Mouse (Mus musculus) ES-CJ7 (cell line): ENCODE measurements around the gene Gm527.

Experiments
- DNase-seq: peaks from one replicate; pipeline ENCODE4 v3.0.0; 2011; ENCODE audit warnings: low read depth, low spot score

Gene Gm527

DNA sequence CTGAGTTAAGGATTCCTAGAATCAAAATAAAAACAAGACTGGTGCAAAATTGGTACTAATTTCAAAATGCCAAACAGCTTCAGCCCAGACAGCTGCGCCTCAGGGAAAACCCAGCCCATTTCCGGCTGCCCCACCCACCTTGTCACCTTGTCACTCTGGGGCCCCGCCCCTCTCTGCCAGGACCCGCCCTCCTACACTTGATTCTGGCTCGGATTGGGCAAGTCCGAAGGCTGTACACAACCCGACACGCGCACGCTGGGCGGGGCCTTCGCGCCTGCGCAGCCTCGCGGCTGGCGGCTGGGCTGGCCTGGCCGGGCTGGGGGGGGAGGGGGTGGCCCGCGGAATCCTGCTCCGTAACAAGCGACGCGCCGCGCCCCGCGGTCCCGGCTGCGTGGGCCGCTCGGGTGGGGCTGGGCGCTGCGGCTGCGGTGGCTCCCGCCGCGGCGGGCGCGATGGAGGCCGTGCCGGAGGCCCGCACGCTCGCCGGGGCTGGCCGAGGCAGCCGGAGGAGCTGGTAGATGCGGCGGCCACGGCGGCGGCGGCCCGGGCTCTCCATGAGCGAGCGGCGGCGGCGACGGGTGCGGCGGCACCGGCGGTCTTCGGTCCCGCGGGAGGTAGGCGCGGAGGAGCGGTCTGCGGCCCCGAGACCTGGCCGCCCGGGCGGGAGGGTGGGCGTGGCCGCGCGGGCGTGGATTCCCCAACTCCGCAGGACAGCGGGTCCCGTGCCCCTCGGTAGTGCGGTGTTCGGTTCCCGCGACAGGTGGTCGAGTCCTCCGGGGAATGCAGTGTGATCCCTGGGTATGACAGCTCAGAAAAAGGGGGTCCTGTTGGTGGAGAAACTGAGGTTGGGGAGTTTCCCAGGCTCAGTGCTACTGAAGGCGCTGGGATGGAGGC lies at the start of gene Gm527:
Gene Gm527 (plus strand): TSS at position 329 of the 894 bp plus-strand sequence.
- DNase-seq = peak; percentile 96

DNA sequence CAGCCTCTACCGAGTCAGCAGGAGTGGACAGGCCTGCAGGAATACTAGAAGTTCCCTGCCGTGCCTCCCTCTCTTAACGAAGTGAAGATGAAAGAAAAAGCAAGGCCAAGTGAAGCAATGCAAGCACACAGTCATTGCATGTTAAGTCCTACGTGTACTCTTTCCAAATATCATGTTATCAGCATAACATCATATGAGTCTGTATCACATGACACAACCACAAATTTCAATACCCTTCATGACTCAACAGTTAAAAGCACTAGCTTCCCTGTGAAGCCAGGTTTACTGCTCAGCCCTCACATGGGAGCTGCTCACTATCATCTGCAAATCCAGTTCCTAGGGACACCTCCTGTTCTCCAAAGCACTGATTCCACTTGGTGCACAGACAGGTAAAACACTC lies 46.6 kb upstream of the Gm527 start:
- DNase-seq = no peak

DNA sequence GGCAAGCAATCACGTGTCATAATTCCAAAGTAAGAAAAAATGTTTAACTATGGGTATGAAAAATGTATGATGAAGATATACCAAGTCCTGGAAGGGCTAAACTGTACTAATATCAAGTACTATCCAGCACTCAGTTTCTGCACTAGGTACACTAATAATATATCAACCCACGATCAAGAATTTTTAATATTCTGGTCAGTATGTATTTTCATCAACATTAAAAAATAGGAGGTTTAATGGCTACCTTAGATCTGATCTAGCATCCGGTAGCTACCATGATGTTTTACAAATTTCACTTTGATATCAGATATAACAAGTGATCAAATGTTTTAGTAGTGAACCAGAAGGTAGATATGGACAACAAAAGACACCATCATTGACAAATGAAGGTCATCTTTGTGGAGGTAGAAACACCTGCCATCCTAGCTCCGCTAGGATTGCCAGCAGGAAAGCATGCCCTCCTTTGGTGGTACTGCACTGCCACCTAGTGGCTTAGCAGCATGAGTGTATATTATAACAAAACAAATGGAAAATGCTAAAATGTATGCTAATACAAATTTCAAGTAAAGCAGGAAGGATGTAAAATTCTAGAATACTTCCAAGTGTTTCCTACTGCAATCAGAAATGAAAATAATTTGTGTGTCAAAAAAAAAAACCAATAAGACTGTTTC lies 20.5 kb upstream of the Gm527 start:
- peak; percentile 59 for DNase-seq

DNA sequence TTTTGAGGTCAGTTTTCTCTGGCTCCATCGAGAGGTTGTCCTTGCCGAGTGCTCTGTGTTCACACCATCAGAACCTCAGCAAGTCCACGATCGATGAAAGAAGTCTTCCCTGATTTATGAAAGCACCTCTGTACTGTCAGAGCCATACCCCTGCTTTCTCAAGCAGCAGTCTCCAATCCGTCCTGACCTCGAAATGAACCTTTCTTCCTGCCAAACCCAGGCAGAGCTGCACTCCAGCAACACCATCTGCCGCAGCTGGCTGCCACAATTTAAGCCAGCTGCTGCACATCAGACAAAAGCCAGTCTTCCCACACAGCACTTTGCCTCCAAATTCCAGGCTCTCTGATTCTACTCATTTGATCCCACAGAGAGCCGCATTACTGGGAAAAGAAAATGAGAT lies 15.2 kb upstream of the Gm527 start:
- DNase-seq = no peak

DNA sequence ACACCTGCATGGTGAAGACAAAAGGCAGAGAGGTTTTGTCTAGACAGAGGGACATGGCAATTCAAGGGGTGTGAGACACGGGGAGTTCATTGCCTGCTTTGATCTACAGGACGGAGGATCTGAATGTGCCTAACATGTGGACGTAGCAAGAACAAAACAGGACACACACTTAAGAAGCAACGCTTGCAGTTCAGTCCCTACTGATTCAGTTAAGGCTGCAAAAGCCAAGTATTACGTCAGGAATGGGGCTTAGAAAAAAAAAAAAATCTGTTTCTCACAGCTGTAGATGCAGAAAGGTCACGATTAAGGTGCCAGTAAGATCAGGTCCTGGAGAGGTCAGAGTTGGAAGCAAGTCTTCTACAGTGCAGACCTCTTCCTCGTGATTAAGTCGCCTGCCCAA lies 14.5 kb upstream of the Gm527 start:
- DNase-seq = no peak

DNA sequence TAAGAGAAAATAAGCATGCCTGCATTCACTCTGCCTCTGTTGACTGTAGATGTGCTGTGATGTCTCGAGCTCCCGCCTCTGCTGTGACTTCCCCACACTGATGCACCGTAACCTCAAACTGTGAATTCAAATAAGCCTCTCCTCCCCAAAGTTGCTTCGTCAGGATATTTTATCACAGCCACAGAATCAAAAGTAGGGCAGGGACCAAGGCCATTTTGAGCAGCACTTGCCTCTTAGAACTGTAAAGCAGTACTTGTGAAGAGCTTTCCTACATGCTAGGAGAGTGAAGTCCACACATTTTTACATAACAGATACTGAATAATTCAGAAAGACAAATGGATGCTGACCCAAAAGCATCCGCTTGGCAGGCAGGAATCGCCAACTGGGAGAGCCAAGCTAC lies 4.7 kb upstream of the Gm527 start:
- no peak for DNase-seq

DNA sequence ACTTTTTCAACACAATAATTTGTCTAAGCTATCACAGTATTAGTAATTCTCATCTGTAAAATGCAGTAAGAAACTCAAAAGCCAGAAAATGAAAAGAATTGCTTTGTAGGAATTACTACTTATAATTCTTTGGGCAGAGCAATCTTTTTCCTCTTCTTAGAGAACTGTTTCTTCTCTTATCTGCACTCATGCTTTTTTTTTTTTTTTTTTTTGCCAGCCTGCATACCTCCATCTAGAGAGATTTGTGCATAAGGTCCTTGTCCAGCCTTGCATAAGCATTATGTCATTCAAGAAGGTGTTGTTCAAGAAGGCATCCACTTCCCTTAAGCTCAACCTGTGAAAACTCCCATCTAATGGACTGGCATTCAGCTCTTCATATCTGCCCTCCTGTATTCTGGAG lies 971 bp upstream of the Gm527 start:
- no peak for DNase-seq

DNA sequence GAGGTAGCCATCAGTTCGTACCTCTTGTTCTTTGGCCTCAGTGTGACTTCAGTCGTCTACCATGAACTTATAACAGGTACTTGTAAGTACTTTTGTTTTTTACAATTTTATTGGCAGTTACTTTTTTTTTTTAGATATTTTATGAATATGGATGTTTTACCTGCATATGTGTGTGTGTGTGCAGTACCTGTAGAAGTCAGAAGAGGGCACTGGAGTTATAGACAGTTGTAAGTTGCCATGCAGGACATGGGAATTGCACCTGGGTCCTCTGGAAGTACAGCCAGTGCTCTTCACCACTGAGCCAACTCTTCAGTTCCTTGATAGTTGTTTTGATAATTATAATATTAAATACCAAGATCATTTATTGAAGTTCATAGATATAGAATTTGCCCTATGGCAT lies 19.8 kb downstream of the Gm527 start:
- peak; percentile 45 for DNase-seq

DNA sequence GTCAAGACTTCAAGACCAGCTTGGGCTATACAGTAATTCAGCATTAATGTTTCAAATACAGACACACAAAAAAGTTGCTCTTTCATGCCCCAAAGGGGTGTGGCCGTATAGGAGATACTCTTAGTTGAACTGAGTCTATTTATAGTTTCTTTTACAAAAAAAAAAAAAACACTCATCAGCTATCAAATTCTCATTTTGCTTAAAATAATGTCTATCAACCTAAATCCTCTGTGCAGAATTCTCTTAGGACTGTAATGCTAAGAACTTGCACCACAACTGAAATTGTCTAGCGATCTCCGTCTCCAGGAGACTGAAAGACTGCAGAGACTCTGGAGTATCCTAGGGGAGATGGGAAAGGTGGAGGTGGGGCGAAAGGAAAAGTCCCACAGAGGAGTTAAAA lies 46.9 kb downstream of the Gm527 start:
- peak; percentile 4 for DNase-seq

DNA sequence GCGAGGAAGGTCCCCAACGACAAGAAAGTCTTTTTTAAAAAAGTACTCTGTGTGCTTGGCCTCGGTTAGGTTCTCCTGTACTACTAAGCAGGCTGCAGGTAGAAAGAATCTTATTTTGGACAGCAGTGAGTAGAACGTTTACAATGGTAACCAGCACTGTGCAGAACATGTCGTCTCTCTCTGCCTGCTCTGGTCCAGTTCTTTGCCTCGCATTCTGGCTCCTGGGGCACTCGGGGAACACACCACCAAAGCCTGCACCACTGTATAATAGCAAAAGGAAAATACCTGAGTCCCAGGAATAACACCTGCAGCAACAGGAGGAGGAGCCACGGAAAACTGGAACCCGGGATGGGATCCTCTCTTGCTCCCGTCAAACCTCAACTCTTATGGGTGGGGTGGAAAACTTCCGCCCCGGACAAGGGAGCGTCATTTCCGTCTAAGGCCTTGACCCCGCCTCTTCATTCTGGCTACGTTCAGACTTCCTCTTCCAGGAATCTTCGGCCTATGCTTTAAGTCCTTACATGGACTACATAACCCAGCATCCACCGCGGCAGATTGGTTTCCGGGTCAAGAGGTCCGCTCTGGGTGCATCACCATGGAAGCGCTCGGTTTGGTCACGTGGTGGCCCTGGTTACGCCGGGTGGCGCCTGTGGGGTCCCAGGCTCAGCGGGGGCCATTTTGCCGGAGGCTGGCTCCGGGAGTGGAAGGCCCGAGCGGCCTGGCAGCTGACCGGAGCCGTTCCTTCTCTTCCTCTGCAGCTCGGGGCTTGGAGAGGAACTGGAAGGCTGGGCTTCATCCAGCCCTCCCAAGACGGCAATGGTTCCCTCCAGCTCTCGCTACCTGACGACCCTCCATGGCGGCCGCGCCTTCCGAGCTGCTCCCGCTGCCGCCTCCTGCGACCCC lies 47.7 kb downstream of the Gm527 start, which contains the start of the genes Klhl28 and Togaram1:
Gene Klhl28 (minus strand): TSS at position 411 of the 903 bp plus-strand sequence.
Gene Togaram1 (plus strand): TSS at position 681 of the 903 bp plus-strand sequence.
- peak; percentile 99 for DNase-seq

DNA sequence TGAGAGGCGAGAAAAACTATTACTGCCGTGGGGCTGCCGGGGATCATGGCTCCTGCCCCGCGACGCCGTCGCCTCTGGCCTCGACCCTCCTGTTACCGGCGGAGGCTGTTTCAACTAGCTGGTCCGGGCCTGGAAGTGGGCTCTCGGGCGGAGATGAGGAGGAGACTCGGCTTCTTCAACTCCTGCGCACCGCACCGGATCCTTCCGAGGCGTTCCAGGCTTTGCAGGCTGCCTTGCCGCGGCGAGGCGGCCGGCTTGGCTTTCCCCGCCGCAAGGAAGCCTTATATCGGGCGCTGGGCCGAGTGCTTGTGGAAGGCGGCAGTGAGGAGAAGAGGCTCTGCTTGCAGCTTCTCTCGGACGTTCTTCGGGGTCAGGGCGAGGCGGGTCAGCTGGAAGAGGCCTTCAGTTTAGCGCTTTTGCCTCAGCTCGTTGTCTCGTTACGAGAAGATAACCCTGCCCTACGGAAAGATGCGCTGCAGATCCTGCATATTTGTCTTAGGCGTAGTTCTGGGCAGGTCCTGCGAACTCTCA lies 48.5 kb downstream of the Gm527 start:
- DNase-seq = peak; percentile 55

DNA sequence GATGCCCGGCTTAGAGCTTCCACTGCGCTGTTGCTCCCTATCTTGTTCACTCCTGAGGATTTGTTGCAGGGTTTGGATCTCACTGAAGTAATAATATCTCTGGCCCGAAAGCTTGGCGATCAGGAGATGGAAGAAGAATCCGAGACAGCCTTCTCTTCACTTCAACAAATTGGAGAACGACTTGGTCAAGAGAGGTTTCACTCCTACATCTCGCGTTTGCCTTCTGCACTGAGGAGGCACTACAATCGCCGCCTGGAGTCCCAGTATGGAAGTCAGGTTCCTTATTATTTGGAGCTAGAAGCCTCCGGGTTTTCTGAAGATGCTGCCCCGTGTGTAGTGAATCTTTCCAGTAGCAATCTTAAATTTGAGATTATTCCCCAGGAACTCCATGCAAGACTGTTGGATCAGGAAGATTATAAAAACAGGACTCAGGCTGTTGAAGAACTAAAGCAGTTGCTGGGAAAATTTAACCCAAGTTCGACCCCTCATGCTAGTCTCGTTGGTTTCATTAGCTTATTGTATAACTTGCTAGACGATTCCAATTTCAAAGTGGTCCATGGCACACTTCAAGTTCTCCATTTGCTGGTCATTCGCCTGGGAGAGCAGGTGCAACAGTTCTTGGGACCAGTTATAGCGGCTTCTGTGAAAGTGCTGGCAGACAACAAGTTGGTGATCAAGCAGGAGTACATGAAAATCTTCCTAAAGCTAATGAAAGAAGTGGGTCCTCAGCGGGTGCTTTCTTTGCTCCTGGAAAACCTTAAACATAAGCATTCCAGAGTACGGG lies 49.1 kb downstream of the Gm527 start:
- no peak for DNase-seq

DNA sequence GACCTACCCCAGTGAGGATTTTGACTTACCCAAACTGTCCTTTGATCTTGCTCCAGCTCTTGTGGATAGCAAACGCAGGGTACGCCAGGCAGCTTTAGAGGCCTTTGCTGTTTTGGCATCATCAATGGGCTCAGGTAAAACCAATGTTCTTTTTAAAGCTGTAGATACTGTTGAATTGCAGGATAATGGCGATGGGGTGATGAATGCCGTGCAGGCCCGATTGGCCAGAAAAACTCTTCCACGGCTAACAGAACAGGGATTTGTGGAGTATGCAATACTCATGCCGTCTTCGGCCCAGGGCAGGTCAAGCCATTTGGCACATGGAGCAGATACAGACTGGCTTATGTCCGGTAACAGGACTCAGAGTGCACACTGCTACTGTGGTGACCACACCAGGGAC lies 49.8 kb downstream of the Gm527 start:
- DNase-seq = peak; percentile 4

DNA sequence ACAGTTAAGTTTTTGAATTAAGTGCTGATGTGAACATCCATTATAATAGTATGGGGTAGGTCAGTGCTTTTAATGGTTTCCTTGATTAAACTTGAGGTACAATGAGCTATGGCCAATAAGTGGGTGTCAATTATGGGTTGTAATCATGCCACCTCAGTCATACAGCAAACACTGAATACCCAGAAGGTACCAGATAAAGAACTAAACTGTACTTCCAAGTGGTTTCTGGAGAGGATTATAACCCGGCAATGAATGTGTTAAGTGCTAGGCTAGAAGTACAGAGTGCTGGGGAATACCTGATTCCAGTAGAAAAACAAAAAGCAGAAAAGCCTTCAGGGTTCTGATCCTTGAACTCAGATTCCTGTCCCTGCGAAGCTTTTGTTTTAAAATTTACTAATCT lies 50.4 kb downstream of the Gm527 start:
- no peak for DNase-seq

DNA sequence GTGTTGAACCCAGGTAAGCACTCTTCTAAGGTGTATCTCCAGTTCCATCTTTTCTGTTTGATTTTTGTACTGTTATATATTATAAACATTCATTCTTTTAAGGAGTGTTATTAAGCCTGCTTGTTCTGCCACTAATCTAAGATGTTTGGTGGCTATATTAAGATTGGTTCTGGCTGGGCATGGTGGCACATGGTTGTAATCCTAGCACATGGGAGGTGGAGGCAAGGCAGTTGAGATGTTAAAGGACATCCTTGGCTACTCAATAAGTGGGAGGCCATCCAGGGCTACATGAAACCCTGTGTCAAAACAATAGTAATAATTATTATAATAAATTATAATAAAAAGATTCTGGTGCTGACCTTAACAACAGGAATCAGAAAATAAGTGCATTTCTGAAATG lies 53.7 kb downstream of the Gm527 start:
- no peak for DNase-seq

DNA sequence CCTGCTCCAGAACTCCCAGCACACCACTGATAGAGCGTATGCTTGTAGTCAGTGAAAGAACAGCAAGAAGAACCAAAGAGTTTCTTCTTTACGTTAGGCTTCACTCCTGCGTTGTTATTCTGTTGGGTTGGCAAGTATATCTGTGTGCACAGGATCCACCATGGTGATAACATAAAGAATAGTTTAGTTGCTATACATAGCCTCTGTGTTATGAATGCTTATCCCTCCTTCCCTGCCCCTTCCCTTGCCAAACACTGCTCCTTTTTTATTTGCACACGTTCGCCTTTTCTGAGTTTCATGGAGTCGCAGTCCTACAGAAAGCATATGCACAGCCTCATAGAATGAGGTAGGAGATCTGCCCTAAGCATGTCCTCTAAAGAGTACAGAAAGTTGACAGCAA lies 54.4 kb downstream of the Gm527 start:
- no peak for DNase-seq
